Mouse (Mus musculus) small intestine, adult 2 months (tissue): ENCODE measurements at regions not wholly inside any gene's neighbourhood (a gene's known extent, or its start where the extent isn't known, plus 50 kb on each side); places are given as distances from the start of the nearest gene placed in this dataset.

Experiments
- CTCF ChIP-seq: fragments of 200-500 bp; IDR thresholded peaks from 2 replicates; pipeline ENCODE4 v1.5.1; 2012; ENCODE audit warnings: low read depth, mild to moderate bottlenecking, control low read depth, inconsistent platforms, low read length, moderate library complexity, mixed read lengths; ENCODE audit not compliant: insufficient replicate concordance, insufficient read length; ENCODE audit errors: extremely low read depth
- POLR2A ChIP-seq: fragments of 200-500 bp; IDR thresholded peaks from 2 replicates; pipeline ENCODE4 v1.6.1; 2012; ENCODE audit warnings: low read depth, mild to moderate bottlenecking, control low read depth, inconsistent platforms, low read length, moderate library complexity

DNA sequence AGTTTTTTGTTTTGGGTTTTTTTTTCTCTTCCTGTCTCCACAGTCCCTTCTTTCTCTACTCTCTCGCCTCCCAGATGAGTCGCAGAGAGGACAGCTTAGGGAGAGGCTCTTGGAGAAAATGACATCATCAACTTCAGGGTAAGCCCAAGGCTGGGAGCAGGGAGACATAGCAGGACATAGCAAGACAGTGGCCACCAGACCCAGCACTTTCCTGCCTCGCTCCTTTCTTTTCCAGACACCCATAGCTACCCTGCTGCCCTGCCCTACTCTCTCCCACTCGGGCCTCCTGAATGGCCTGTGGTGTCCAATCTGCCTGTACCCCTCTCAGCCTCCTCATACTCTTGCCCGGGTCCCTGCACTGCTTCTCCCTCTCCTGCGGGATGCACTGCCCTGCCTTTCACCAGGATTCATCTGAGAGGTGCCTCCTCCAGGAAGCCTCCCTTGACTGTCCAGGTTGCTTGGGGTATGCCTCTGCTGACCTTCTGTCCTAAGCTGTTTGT lies 133.8 kb downstream of the Hmg20a start:
- TF ChIP-seq CTCF (no peak), POLR2A (no peak)
